Mouse (Mus musculus) lung, postnatal 0 days (tissue): ENCODE measurements around the gene Syna.

Experiments
- CTCF ChIP-seq: IDR thresholded peaks from 2 replicates; pipeline ENCODE4 v1.5.1; 2016; ENCODE audit warnings: antibody characterized with exemption, mild to moderate bottlenecking
- EP300 ChIP-seq: IDR thresholded peaks from 2 replicates; pipeline ENCODE4 v1.6.1; 2016; ENCODE audit warnings: antibody characterized with exemption, mild to moderate bottlenecking, control low read depth

DNA sequence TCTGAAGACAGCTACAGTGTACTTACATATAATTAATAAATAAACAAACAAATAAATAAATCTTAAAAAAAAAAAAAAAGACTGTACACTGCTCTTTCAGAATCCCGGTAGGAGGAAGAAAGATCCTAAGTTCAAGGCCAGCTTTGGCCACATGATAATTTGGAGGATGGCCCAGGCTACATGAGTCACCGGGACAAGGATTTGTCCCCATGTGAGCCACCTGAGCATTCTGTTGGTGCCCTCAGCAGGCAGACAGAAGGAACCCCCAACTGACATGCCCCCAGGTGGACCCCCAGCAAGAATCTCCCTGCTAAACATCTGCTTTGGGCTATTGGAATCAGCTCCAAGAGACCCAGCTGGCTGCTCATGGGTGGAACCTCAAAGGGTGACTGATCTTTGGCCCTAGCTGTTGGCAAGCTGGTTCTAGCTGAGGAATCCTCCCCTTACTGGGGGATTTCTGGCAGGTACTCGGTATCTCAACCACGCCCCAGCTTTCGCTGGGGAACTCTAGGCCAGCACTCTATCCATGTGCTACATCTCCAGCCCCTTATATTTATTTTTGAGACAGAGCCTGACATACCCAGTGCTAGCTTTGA lies 5.9 kb downstream of the Syna start:
- TF ChIP-seq EP300 (no peak), CTCF (no peak)
